Mouse (Mus musculus) skeletal muscle tissue, adult 2 months (tissue): ENCODE measurements around the gene Raly.

ENCODE experiments used
- DNase-seq: peaks from one replicate; pipeline ENCODE4 v3.0.0-alpha.2; 2012; ENCODE audit warnings: low read depth, low spot score

Raly gene

DNA sequence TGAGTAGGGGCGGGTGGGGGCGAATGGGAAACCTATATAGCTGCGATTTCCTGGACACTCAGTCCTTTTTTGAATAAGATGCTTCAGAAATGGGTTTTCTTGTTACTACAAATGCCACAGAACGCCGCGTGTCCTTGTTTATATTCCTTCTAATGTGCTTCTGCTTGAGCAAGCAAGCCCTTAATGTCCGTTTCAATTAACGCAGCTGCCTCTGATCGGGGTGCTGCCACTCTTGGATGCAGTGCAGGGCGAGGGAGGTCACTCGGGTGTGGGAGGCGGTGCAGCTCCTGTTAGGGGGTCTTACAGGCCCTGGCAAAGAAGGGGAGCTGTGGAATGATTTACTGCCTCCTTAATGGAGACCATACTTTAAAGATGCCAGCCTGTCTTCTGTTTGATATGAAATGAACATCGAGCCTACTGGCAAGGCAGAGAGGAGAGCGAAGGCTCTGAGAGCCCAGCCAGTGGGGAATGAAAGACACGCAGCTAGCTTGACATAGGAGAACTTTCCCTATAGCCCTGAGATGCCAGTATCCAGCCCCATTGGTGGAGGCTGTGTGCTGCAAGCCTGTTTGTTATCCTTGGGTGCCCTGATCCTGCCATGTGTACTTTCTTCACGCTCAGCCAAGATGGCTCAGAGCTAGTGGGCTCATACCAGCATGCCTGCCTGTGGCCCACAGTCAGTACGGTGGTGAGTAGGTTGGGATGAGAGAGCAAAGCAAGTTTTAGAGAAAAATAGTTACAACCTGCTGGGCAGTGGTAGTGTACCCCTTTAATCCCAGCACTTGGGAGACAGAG lies 7.8 kb upstream of the Raly start:
- no peak for DNase-seq

- no peak for DNase-seq
These were observed 5.6 kb upstream of the Raly start for GRCm38 (mm10) chr2:154785284-154785683.

GRCm38 (mm10) chr2:154786187-154786586 lies 4.7 kb upstream of the Raly start:
- DNase-seq = no peak

DNA sequence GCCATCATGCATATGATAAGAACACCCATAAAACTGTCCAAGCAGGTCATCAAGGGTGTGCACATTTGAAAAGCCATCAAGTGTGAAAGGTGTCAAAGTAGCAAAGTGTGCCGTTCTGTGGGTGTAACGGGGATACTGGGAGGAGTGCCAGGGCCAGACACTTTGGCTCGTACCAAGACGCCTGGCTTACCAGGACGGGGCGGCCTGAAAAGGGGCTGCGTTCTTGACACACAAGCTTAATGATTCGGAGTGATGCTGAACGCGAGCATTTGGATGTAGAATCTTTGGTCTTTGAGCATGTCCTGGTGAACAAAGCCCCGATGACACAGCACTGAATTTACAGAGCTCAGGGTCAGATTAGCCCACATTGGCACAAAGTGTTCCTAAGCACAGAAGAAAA lies 4.1 kb upstream of the Raly start:
- no peak for DNase-seq

- DNase-seq = no peak
These were observed 1.5 kb upstream of the Raly start for GRCm38 (mm10) chr2:154789381-154789780.

GRCm38 (mm10) chr2:154789977-154790655 lies 780 bp upstream of the Raly start:
- DNase-seq = no peak

GRCm38 (mm10) chr2:154791661-154792642 lies 1.1 kb downstream of the Raly start:
- peak; percentile 47 for DNase-seq

DNA sequence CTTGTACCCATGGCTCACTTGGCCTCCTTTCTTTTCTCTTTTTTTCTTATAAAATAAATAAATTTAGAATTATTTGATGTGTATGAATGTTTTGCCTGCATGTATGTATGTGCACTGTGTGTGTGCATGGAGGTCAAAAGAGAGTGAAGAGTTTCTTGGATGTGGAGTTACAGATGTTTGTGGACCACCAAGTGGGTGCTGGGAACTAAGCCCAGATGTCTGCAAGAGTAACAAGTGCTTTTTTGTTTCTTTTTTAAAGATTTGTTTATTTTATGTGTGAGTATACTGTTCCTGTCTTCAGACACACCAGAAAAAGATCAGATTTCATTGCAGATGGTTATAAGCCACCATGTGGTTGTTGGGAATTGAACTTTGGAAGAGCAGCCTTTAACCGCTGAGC lies 12.5 kb downstream of the Raly start:
- no peak for DNase-seq

GRCm38 (mm10) chr2:154803845-154804244 lies 12.9 kb downstream of the Raly start:
- DNase-seq = no peak

GRCm38 (mm10) chr2:154807689-154808088 lies 16.8 kb downstream of the Raly start:
- DNase-seq = no peak

DNA sequence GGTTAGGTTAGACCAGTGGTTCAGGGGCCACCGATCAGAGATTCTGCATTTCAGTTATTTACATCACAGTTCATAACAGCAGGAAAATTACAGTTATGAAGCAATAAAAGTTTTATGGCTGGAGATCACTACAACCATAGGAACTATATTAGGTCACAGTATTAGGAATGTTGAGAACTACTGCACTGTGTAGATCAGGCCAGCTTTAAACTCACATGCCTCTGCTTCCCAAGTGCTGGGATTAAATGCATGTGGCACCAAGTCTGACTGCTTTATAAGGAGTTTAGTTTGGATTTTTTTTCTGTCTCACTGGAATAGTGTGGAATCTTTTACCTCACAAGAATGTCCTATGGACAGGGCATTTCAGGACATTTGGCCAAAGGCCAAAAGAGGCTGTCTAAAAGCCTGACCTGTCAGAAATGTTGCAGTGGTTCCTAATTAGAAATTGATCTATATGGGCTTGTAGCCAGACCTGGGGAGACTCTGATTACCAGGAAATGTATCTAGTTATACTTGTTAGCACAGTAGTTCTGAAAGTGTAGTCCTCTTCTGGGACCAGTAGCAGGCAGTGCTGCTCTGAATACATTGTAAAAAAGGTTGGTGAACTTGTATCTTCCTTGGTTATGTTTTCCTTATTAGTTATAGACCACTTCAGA lies 18.3 kb downstream of the Raly start:
- DNase-seq = peak; percentile 32

DNA sequence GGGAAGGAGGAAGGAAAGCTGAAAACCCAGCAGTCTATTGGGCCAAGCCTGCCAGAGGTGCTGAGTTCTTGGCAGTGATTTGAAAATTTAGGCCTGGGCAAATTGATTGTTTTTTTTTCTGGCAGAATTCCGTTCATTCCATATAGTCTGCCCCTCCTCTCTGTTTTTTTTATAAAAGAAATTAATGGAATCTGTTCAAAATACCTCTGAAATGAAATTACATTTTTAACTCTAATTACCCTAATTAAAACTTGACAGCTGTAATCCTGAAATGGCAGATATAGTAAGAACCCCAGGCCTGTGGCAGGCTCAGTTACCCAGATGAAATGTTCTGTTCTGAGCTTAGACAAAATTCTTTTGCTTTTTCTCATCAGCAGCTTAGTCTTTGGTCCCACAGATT lies 19.9 kb downstream of the Raly start:
- DNase-seq = no peak

GRCm38 (mm10) chr2:154813426-154813825 lies 22.5 kb downstream of the Raly start:
- no peak for DNase-seq

DNA sequence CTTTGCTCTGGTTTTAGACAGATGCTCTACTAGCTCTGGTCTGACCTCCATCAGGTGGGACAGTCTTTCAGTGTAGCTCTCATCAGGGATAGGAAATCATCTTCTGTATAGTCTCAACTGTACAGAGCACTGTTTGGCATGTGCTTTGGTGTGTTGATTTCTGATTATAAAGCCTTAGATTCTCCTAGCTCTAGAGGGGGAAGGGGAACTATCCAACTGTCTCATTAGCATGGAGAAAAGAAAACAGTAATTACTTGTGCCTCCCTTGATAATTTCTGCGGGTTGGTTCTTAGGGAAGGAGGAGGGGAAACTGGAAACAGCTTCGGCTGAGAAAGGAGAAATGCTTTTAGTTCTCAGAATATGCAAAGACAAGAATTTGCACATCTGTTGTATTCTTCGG lies 26.2 kb downstream of the Raly start:
- no peak for DNase-seq

DNA sequence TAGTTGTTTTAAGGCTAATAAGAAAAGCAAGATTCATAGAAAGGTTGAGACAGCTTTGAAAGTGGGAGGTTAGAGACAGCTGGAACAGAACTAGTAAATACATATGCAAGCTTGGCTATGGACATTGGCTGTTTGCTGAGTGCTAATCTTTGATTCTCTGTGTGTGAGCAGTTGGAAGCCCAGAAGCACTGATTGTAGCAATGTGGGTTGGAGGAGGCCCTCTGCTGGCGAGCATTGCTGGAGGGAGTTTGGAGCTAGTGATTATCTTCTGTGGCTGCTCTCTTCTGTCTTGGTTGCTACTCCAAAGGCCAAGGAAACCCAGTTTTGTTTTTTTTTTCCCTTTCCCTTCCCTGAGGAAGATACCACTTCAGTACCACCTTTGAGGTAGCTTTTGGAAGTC lies 26.9 kb downstream of the Raly start:
- DNase-seq = no peak

DNA sequence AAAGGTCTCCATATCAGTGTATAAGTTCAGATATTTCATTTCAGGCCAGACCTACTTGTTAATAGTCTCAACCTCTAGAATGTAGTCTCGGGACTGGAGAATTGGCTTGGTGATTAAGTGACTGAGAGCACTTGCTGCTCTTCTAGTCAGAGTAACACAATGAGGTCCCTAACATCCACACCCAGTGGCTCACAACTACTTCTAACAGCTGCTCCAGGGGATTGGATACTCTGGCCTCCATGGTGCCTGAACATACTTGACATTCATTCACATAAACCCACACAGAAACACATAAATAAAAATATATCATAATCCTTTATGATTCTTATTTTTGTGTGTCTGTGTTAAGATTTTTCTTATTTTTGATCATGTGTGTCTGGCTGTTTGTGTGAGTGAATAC lies 27.7 kb downstream of the Raly start:
- no peak for DNase-seq

DNA sequence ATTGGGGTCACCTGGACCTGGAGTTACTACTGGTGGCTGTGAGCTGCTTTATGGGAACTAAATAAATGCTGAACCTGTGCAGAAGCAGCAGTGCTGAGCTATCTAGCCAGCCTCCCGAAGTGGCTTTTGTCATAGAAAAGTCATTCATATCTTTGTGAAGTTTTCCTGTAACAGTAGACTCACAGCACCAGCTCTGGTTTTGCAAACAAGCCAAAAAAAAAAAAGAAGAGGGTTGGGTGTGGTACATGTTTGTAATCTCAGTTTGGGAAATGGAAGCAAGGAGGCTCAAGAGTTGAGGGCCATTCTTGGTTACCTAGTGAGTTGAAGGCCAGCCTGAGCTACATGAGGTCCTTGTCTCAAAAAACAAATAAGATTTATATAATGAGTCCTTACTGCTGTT lies 29.4 kb downstream of the Raly start:
- DNase-seq = no peak

- no peak for DNase-seq
These were observed 35.2 kb downstream of the Raly start for GRCm38 (mm10) chr2:154826054-154826538.

GRCm38 (mm10) chr2:154827521-154827920 lies 36.6 kb downstream of the Raly start:
- DNase-seq = no peak

DNA sequence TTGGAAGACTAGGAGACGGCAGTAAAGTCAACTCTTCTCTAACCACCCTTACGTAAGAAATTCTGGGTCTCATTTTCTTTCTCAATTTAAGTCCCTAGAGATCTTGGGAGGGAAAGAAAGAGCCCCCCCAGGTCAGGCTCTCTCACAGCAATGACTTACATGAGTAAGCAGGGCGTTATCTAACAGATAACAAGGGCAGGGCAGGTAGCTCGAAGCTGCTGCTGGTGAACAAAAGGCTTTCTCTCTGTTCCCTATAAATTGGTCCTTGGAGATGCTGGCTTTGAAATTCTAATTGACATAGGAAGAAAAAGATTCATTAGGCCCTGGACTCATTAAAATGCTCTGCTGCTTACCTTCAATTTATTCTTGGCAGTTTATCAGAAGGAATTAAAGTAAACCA lies 41.6 kb downstream of the Raly start:
- no peak for DNase-seq

DNA sequence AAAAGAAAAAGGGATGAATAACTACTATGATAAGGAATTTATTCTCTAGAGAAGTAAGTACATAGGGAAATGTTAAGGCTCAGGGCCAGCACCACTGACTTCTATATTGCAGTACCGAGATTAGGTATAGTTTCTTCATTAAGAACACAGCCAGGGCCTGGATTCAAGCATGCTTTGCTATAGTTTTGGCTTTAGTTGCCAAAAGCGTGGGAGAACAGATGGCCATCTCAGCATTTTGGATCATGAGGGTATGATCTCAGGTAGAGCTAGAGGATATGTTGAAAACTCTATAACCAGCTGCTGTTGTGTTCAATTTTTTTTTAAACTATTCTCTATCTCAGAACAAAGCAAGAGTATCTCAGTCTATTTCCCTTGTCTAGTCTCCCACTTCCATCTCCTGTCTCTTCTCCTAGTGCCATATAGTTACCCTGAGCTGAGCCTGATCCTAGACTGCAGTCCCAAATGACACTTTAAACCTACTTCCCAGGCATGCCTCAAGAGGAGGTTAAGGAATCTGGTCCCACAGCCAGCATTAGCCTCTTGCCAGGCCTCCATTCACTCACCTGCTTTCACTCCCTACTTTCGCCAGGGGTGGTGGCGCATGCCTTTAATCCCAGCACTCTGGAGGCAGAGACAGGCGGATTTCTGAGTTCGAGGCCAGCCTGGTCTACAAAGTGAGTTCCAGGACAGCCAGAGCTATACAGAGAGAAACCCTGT lies 43.4 kb downstream of the Raly start:
- no peak for DNase-seq
